Mouse (Mus musculus): ENCODE data around the gene Dusp14. TPM values are rescaled to one million over a fixed set of nuclear protein-coding genes. Genes with fewer than 3 reads are reported as not detected.
A peak's percentile ranks its signal among the peaks of the same experiment; 100 is the strongest.

Dusp14 gene
- 10 to 100 TPM in 1 of 2 experiments, 1 to 10 TPM in 1; 8.5 to 10.4 TPM for total RNA-seq (2021)
- long read RNA-seq, experiment 1, transcript Dusp14-202 (3 exons, 1,447 nt): major isoform, 8 of 9 reads
- long read RNA-seq, experiment 1, partial matches to known transcripts: 0 of 9 reads
- long read RNA-seq, experiment 1, other reads (novel, unspliced or antisense): 0 of 9 reads
- long read RNA-seq, experiment 2, transcript Dusp14-202 (3 exons, 1,447 nt): major isoform, 11 of 13 reads
- long read RNA-seq, experiment 2, partial matches to known transcripts: 1 of 13 reads
- long read RNA-seq, experiment 2, other reads (novel, unspliced or antisense): 0 of 13 reads

DNA sequence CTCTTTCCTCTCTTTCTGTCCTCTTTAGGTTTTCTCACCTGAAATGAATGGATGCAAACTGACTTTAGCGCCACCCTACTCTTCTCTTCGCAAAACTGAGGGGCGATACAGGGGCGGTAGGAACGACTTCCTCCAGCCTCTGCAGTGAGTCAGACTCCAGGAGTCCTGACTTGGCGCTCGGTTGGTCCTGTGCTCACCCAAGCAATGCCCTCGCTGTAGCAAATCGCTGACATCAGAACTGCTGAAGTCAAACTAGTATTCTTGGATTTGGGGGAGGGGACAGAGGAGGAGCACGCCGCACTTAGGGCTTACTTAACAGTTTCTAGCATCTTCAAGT, at the start of gene Dusp14:
Gene Dusp14 (minus strand): TSS at position 228 of the 337 bp plus-strand sequence.
- DNase-seq: no peak

GRCm38 (mm10) chr11:84117431-84117830, 48.4 kb upstream of the Dusp14 start:
- DNase-seq: no peak

GRCm38 (mm10) chr11:84116221-84116620, 47.2 kb upstream of the Dusp14 start:
- no peak for DNase-seq

DNA sequence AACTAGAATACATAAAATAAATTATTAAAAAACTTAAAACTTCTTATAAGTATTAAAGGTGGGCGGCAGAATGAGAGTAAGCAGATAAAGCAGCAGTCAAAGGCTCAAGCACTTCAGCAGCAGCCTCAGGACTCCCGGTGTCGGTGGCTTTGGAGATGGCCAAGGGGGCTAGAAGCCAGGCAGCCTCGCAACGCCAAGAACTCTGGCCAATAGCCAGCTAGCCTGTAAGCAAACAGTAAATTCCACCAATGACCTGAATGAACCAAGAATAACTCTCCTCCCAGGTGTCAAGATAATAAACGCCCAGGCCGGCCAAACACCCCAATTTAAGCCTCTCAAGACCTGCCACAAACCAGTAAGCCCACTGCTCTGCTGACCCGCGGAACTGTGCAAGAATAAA, 46.6 kb upstream of the Dusp14 start:
- peak; percentile 23 for DNase-seq

DNA sequence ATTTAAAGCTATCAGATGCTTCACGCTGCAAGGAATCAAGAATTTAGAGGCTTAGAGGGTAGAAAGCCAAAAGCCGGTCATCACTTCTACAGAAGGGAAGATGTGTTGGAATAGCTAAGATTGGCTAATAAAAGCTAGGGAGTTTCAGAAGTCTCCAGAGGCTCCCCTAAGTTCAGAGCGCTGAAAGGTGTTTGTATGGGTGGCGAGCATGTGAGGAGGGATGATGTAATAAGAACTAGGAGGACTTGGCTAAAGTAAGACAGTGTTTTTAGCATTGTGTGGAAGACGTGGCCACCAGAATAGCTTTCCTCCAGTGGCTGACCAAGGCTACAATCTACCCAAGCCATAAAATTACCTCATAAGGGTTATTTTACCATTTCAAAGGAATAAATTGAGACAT, 44.6 kb upstream of the Dusp14 start:
- DNase-seq: no peak

DNA sequence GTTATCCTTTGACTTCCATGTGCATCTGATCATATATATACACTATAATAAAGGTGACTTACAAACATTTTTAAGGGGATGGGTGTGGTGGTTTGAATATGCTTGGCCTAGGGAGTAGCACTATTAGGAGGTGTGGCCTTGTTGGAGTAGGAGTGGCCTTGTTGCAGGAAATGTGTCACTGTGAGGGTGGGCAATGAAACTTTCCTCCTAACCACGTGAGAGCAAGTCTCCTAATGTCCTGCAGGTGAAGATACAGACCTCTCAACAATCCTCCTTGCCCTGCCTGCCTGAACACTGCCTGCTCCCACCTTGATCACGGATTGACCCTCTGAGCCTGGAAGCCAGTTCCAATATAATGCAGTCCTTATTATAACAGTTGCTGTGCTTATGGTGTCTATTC, 38.1 kb upstream of the Dusp14 start:
- no peak for DNase-seq

- no peak for DNase-seq
These were observed 35.0 kb upstream of the Dusp14 start for GRCm38 (mm10) chr11:84104036-84104435.

GRCm38 (mm10) chr11:84101182-84101581, 32.1 kb upstream of the Dusp14 start:
- no peak for DNase-seq

DNA sequence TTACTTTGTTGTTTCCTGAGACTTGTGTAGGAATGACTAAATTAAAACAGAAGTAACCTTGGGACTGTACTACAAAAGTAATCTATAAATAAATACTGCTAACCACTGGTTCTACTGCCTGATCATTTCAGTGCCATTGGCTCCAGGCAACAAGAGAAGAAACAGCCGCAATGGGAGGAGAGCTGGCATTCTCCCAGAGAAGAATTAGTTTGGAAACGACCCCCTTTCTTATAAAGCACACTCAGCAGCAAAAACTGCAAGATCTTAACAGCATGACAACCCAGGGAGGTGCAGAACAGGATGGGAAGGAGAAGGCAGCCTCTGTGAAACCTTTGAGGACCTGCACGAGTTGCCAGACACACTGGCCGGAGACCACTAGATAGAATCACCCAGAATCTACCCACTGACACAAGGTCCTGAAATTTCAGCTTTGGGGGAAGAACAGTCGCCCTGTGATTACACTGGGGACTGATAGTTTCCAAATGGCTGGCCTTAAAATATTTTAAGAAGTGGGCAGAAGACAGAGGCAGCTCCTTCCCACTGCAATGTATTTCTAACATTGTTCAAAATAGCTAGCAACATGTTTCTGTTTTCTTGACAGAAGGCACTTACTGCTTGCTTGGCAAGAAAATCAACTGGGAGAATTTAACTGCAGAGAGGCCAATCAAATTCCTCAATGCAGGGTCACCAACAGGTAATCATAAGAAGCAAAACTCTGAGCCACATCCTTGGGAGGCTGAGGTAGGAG, 28.4 kb upstream of the Dusp14 start:
- no peak for DNase-seq

- DNase-seq: no peak
These were observed 26.0 kb upstream of the Dusp14 start for GRCm38 (mm10) chr11:84095084-84095483.

DNA sequence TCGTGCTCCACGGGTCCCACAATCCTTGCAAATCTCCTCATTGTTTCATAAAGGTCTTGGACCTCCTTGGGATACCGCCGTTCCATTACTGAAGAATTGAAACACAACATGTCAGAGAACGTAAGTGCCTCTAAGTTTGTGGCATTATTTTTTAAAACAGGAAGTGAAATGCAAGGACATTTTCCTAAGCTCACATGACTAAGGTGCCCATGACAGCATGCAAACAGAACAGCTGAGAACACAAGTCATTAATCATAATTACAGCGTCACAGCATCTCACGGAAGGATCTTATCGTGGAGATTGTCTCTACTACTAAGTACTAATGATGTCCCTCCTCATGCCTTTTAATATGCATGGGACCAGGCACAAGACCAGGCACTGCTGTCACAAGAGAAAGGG, 21.5 kb upstream of the Dusp14 start:
- DNase-seq: no peak

DNA sequence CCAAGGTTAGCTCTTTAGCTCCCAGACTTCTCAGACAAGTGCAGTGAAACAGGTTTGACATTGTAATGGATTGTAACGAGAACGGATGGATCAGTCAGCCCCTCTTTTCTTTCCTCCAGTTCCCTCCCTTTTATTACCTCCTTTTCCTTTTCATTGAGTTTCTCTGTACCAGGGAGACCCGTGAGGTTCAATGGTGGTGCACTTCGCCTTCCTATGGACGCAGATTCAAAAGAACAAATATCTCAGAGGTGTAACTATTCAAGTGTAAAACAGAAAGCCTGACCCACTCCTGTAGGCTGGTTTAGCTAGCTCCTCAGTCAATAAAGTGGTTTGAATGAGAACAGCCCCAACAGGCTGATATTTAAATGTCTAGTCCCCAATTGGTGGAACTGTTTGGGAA, 12.8 kb upstream of the Dusp14 start:
- DNase-seq: no peak

DNA sequence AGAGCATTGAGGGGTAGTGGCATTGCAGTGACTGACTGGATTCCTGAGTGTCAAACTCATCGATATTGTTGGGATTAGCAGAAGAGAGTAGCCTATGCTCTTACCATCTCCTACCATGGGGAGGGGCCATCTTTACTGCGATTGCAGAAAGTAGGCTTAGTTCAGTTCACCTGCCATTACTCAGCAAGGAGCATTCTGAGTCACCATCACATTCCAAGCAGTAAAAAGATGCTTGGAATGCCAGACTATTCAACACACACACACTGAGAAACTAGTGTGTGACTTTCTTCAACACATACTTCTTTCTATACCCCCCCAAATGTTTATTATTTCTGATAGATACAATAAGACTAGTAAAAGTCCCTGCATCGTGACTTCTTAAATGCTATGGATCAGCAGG, 11.3 kb upstream of the Dusp14 start:
- no peak for DNase-seq

DNA sequence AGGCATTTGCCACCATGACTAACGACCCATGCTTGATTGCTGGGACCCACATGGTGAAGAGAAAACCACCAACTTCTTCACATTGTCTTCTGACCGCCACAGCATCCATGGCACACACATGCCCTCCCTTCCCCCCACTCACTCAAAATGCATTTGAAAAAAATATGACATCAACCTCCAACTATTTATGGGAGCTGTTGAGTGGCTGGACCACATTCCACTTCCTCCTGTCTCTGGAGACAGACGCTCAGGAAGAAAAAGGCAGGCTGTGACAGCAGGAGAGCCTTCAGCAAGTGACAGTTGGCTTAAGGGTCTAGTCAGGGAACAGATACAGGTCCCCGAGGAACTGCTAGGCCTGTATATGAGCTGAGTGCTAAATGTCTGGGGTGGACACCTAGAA, 10.8 kb upstream of the Dusp14 start:
- DNase-seq: no peak

- no peak for DNase-seq
These were observed 10.3 kb upstream of the Dusp14 start for GRCm38 (mm10) chr11:84079361-84079760.

- no peak for DNase-seq
These were observed 9.5 kb upstream of the Dusp14 start for GRCm38 (mm10) chr11:84078601-84079000.

GRCm38 (mm10) chr11:84077008-84077407, 7.9 kb upstream of the Dusp14 start:
- no peak for DNase-seq

DNA sequence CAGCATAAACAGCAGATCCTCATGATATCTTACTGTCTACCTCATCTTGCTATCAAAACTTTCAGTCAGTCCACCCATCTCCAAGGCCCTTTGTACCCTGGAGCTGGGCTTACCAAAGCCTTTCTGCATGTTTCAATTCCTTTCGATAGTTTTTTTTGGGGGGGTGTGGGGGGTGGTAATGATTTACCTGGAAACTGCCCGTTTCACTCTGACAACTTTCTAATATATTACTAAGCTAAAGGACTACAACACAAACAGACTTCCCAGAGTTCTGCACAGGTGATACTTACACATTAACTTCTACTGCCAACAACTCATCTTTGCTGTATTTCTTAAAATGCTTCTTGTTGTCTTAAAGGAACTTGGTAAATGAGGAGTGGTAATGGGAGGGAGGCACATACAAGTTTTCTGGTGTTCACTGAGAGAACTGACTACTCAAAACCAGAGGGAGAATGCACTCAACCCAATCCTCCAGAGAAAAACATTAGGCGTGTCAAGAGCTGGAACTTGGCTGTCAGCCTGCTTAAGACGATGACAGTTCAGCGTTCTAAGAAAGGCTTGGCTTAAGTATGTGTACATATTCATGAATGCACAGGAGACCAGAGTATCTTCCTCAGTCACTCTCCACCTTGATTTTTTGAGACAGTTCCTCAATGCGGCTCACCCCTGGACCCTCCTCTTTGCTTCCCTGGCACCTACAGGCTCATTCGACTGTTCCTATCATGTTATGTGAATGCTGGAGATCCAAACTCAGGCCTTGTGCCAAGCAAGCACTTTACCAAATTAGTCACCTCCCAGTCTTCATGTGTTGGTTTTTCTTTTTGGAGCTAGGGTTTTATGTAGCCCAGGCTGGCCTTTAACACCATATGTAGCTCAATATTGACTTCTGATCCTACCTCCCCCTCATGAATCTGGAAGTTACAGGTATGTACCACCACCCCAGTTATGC, 5.0 kb upstream of the Dusp14 start:
- no peak for DNase-seq

DNA sequence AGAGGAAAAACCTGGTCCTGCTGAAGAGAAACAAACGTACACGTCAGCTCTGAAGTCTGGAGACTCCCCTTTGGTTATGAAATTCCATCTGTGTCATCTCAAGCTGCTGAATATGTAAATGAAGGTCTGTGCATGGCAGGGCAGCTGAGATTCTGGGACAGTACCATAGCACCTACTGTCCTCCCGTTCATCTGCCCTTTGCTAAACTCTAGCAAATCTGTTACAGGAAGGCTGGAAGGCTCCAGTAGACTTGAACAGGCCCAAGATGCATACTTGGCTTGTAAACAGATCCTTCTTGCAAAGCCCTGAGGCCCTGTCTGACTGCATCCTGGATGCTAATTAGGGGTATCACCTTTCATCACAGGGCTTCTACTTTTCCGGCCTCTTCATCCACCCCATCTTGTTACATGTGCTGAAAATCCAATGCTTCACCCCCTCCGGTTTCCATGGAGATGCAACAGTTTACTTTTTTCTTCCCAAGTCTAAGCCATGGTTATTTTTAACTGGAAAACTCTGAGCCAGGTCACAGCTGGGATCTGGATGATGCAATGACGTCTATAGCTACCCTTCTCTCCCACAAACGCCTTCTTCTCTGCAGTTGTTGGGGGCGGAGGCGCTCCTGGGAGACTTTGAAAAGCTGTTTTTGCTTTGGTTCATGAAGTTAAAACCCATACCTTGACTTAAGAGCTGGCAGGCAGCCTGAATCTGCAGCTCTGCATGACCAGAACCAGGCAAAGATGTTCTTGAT, 4.0 kb upstream of the Dusp14 start:
- DNase-seq: no peak

DNA sequence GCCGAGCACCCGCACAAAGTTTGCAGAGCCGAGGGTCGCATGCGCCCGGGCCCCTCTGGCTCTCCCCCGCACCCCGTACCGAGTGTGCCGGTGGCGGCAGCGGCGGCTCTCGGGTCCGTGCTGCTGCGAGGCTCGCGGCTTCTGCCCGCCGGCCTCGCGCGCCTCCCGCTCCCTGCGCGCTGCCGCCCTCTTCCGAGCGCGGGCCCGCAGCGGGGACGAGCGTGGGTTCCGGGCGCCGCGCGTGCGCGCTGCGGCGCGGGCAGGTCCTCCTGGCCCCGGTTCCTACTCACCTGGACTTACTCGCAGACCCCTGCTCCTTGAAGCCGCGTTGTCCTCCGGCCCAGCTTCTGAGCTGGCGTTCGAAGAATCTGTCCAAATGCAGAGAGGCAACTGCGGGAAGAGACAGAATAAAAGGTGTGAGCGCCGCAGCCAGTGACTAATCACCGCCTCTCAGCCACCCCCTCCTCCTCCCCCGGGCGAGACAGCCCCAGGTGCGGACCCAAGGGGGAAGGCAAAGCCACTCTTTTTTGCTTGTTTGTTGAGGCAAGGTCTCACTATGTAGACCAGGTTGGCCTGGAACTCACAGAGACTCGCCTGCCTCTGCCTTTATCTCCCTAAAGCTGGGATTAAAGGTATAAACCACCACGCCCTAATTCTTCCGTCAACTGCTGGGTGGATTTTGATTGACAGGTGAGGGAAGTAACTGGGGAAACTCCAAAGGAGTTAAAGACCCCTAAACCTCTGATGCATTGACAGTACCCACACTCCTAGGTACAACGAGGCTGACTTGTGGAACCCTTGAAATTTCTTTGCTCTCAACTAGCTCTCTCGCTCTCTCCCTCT, 649 bp downstream of the Dusp14 start:
- peak; percentile 54 for DNase-seq

GRCm38 (mm10) chr11:84067720-84068190, 1.3 kb downstream of the Dusp14 start:
- no peak for DNase-seq
